Mouse (Mus musculus) urinary bladder, postnatal 14 days (tissue): ENCODE data around the gene Cyb561d2.

Experiments
- DNase-seq: peaks from one replicate; pipeline ENCODE4 v3.0.0; 2021; ENCODE audit warnings: low spot score

The Cyb561d2 gene

GRCm38 (mm10) chr9:107521711-107522399 lies 20.1 kb downstream of the Cyb561d2 start:
- no peak for DNase-seq

- DNase-seq: no peak
Observed at GRCm38 (mm10) chr9:107521190-107521589, 20.8 kb downstream of the Cyb561d2 start.

GRCm38 (mm10) chr9:107520331-107520730 lies 21.7 kb downstream of the Cyb561d2 start:
- DNase-seq: no peak

- peak; percentile 82 for DNase-seq
Observed at GRCm38 (mm10) chr9:107514303-107514955, 27.6 kb downstream of the Cyb561d2 start.

- no peak for DNase-seq
Observed at GRCm38 (mm10) chr9:107512326-107512725, 29.7 kb downstream of the Cyb561d2 start.

GRCm38 (mm10) chr9:107511436-107511835 lies 30.6 kb downstream of the Cyb561d2 start:
- DNase-seq: no peak

GRCm38 (mm10) chr9:107510384-107511100 lies 31.5 kb downstream of the Cyb561d2 start:
- DNase-seq: no peak

GRCm38 (mm10) chr9:107508266-107508665 lies 33.7 kb downstream of the Cyb561d2 start:
- DNase-seq: no peak

- no peak for DNase-seq
Observed at GRCm38 (mm10) chr9:107504662-107505537, 37.1 kb downstream of the Cyb561d2 start.

GRCm38 (mm10) chr9:107502131-107502846 lies 39.7 kb downstream of the Cyb561d2 start:
- no peak for DNase-seq

GRCm38 (mm10) chr9:107500708-107501286 lies 41.2 kb downstream of the Cyb561d2 start:
- no peak for DNase-seq

- DNase-seq: no peak
Observed at GRCm38 (mm10) chr9:107496359-107496758, 45.6 kb downstream of the Cyb561d2 start.

GRCm38 (mm10) chr9:107494238-107494637 lies 47.8 kb downstream of the Cyb561d2 start:
- no peak for DNase-seq

GRCm38 (mm10) chr9:107493511-107493910 lies 48.5 kb downstream of the Cyb561d2 start:
- no peak for DNase-seq

- DNase-seq: no peak
Observed at GRCm38 (mm10) chr9:107490625-107491024, 51.4 kb downstream of the Cyb561d2 start.

- DNase-seq: no peak
Observed at GRCm38 (mm10) chr9:107490146-107490545, 51.8 kb downstream of the Cyb561d2 start.
